Mouse (Mus musculus): ENCODE results near the gene Rxrb. TPM values are rescaled to one million over a fixed set of nuclear protein-coding genes. Genes with fewer than 3 reads are reported as not detected.

Gene Rxrb
- polyA plus RNA-seq, 1 experiment from 2014 or later = 46.1 TPM

DNA sequence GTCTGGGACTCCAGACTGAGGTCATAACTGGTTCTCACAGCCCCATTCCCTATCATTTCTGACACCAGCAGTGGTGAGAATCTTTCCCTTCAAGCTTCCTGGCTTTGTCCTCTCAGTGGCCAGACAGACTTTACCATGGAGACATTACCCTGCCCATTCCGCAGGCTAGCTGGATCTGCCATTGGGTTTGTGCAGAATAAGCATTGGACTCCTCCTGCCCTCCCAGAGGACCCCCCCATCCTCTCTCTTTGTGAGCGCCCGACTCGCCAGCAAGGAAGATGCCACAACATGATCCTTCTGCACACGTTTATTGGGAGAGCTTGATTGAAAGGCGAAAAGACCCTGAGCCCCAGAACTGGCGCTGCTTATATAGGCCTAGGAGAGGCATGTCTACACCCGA is 18.2 kb upstream of the Rxrb start:
- H3K4me2 ChIP-seq (ENCODE audit: low read length) = no peak overlapping the region
- 93% methylated on average over 8 of the region's 8 CpGs for WGBS
- H3K27ac ChIP-seq = no peak overlapping the region
- no peaks in the 10 kb centered on the region for H3K27me3 ChIP-seq (ENCODE audit: insufficient read depth, low read length)
- ATAC-seq (replicated peaks; ENCODE audit: low FRiP score, low read depth) = no peak
- no peak for DNase-seq (ENCODE audit: low spot score)
- no peak overlapping the region for H3K4me3 ChIP-seq (replicated peaks; ENCODE audit: low read depth, low read length)
- H3K9ac ChIP-seq (ENCODE audit: low read depth, low read length) = no peak overlapping the region
- no peaks in the 10 kb centered on the region for H3K36me3 ChIP-seq (ENCODE audit: insufficient read depth, low read length)
- H3K9me3 ChIP-seq (replicated peaks; ENCODE audit: low read length) = no peaks in the 10 kb centered on the region
- no peak for TF ChIP-seq CTCF (IDR thresholded peaks at IDR 0.05; ENCODE audit: low read depth)
- H3K4me1 ChIP-seq (replicated peaks; ENCODE audit: insufficient read depth, low read length) = no peaks in the 10 kb centered on the region

DNA sequence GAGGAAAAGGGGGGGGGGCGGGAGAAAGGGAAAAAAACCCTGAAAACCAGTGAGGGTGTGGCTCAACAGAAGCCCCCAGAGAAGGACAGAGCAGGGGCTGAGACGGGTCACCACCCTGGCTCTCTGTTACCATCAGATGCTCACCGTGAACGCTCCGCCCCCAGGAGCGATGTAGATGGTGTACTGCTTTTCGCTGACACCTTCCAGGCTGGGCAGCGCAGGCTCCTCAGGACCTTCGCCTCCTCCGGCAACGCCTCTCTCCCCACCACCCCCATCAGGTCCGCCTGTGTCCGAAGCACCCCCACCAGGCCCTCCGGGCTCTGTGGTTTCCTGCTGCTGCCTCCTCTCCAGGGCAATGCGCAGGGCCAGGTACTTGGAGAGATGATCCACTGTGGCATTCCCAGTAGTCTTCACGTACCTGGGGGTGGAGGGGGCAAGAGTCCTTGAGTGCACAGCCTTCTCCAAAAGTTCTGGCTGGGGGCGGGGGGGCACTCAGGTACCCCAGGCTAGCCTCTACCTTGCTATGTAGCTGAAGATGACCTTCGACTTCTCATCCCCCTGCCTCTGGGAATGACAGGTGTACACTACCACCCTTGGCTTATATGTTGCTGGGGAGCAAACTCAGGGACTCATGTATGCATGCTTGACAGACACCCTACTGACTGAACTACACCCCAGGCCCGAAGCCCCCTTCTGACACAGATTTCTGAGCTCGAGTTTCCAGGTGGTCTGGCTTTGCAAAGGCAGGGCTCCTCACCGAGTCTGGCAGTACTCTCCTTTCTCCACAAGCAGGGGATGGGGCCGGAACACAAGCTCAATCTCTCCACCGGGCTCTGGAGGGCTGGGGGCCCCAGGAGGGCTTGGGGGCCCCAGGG is 9.8 kb upstream of the Rxrb start:
- DNase-seq (ENCODE audit: low spot score) (no peak), ATAC-seq (replicated peaks; ENCODE audit: low FRiP score, low read depth) (no peak)
- Histone ChIP-seq H3K27ac (no peak overlapping the region), H3K4me1 (replicated peaks; ENCODE audit: insufficient read depth, low read length) (peaks cover 20% of the 10 kb centered on the region), H3K9ac (ENCODE audit: low read depth, low read length) (no peak overlapping the region), H3K27me3 (ENCODE audit: insufficient read depth, low read length) (no peaks in the 10 kb centered on the region), H3K4me3 (replicated peaks; ENCODE audit: low read depth, low read length) (no peak overlapping the region), H3K9me3 (replicated peaks; ENCODE audit: low read length) (no peaks in the 10 kb centered on the region), H3K4me2 (ENCODE audit: low read length) (no peak overlapping the region), H3K36me3 (ENCODE audit: insufficient read depth, low read length) (peaks cover 16% of the 10 kb centered on the region; the same call in 1 of the 2 replicates)
- TF ChIP-seq CTCF (IDR thresholded peaks at IDR 0.05; ENCODE audit: low read depth) = no peak
- WGBS = 94% methylated on average over 23 of the region's 23 CpGs

DNA sequence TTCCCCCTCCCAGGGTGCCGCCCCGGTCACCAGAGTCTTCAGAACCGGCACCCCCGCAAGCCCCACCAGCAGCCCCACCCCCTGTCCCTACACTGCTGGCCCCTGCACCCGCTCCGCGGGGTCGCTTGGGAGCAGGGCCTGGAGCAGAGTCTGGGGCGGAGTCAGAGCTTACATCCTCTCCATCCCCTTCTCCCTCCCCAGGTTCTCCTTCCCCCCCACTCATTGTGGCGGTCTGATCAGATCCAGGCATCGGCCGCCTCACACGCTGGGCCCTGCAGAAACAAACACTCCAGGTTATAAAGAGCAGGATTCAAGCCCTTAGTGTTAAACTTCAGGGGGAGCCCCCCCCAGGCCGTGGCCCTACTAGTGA is 9.2 kb upstream of the Rxrb start:
- no peaks in the 10 kb centered on the region for H3K9me3 ChIP-seq (replicated peaks; ENCODE audit: low read length)
- no peaks in the 10 kb centered on the region for H3K27me3 ChIP-seq (ENCODE audit: insufficient read depth, low read length)
- no peak overlapping the region for H3K4me3 ChIP-seq (replicated peaks; ENCODE audit: low read depth, low read length)
- peaks cover 23% of the 10 kb centered on the region for H3K4me1 ChIP-seq (replicated peaks; ENCODE audit: insufficient read depth, low read length)
- H3K27ac ChIP-seq = no peak overlapping the region
- WGBS = 92% methylated on average over 14 of the region's 14 CpGs
- ATAC-seq (replicated peaks; ENCODE audit: low FRiP score, low read depth) (no peak), DNase-seq (ENCODE audit: low spot score) (no peak)
- H3K36me3 ChIP-seq (ENCODE audit: insufficient read depth, low read length) = peaks cover 16% of the 10 kb centered on the region; the same call in 1 of the 2 replicates
- no peak overlapping the region for H3K4me2 ChIP-seq (ENCODE audit: low read length)
- TF ChIP-seq CTCF (IDR thresholded peaks at IDR 0.05; ENCODE audit: low read depth) = no peak
- no peak overlapping the region for H3K9ac ChIP-seq (ENCODE audit: low read depth, low read length)

DNA sequence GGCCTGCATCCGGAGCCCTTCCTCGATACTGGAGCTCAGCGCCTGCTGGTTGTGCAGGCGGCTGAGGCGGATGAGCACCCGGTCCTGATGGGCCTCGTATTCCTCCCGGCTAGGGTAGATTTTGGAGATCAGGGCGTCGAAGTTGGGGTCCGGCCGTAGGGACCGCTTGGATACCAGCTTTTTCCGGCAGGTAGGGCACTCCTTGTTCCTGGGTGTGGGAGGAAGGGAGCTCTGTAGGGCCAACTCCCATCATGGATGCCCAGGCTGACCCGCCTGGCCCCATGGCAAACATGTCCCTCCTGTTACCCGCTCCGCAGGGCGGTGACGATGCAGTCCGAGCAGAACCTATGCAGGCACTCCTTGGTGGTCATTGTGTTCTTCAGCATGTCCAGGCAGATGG is 8.6 kb upstream of the Rxrb start:
- Histone ChIP-seq H3K9ac (ENCODE audit: low read depth, low read length) (no peak overlapping the region), H3K27me3 (ENCODE audit: insufficient read depth, low read length) (no peaks in the 10 kb centered on the region), H3K27ac (no peak overlapping the region), H3K9me3 (replicated peaks; ENCODE audit: low read length) (no peaks in the 10 kb centered on the region), H3K4me1 (replicated peaks; ENCODE audit: insufficient read depth, low read length) (peaks cover 23% of the 10 kb centered on the region), H3K36me3 (ENCODE audit: insufficient read depth, low read length) (peaks cover 16% of the 10 kb centered on the region; the same call in 1 of the 2 replicates), H3K4me3 (replicated peaks; ENCODE audit: low read depth, low read length) (no peak overlapping the region), H3K4me2 (ENCODE audit: low read length) (no peak overlapping the region)
- DNase-seq (ENCODE audit: low spot score) (no peak), ATAC-seq (replicated peaks; ENCODE audit: low FRiP score, low read depth) (no peak)
- 99% methylated on average over 20 of the region's 20 CpGs for WGBS
- no peak for TF ChIP-seq CTCF (IDR thresholded peaks at IDR 0.05; ENCODE audit: low read depth)

DNA sequence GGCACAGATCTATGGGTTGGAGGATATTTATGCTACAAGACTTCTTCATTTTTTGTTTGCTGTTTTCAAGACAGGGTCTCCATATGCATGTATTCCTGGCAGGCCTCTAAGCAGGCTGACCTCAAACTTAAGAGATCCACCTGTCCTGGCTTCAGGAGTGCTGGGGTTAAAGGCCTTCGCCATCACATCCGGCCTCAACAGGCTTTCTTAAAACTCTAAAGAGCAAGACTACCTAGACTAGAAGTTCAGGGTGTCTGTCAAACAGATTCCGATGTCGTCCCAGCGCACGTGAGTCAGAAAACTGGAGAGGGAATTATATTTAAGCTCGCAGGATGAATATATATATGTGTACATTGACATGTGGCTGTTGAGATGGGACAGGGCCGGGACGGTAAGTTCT is 7.9 kb upstream of the Rxrb start:
- peaks cover 20% of the 10 kb centered on the region for H3K36me3 ChIP-seq (ENCODE audit: insufficient read depth, low read length)
- DNase-seq (ENCODE audit: low spot score) (no peak), ATAC-seq (replicated peaks; ENCODE audit: low FRiP score, low read depth) (no peak)
- WGBS = 65% methylated on average over 9 of the region's 9 CpGs
- no peaks in the 10 kb centered on the region for H3K27me3 ChIP-seq (ENCODE audit: insufficient read depth, low read length)
- no peak overlapping the region for H3K27ac ChIP-seq
- TF ChIP-seq CTCF (IDR thresholded peaks at IDR 0.05; ENCODE audit: low read depth) = no peak
- H3K9me3 ChIP-seq (replicated peaks; ENCODE audit: low read length) = no peaks in the 10 kb centered on the region
- H3K4me2 ChIP-seq (ENCODE audit: low read length) = peak overlapping the region; percentile 98
- peak overlapping the region; percentile 83; the same call in 1 of the 2 replicates for H3K4me3 ChIP-seq (replicated peaks; ENCODE audit: low read depth, low read length)
- peaks cover 23% of the 10 kb centered on the region for H3K4me1 ChIP-seq (replicated peaks; ENCODE audit: insufficient read depth, low read length)
- 0 out of 2 replicates have a peak overlapping the region, but pooled peaks have one; percentile 89 for H3K9ac ChIP-seq (ENCODE audit: low read depth, low read length)

DNA sequence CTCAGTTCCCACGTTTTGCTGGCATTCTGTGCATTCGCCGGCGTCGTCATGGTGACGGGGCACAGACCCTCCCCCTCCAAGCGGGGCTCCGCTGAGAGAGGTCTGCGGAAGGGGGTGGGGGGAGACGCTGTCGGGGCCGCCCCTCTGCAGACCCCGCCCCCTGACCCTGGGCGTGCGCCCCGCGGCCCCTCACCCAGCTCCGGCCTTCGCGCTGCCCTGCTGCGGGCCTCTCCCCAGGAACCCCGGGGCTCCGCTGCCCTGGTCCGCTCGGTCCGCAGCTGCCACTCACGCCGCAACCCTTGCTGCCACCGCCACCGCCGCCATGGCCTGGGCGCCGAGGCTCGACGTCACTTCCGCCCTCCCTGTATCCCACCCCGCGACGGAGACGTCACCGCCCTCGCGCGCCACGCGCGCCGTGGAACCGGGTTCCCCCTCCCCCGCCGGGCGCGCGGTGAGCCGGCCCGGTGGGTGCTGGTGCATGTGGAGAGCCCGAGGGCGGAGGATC is 7.2 kb upstream of the Rxrb start, which contains the start of gene Ring1:
Gene Ring1 (minus strand): TSS at position 364 of the 505 bp plus-strand sequence.
- peak within 1 kb of the TSS; percentile 81 for H3K27ac ChIP-seq
- H3K9me3 ChIP-seq (replicated peaks; ENCODE audit: low read length) = no peaks in the 10 kb centered on the region
- H3K4me1 ChIP-seq (replicated peaks; ENCODE audit: insufficient read depth, low read length) = peaks cover 23% of the 10 kb centered on the region
- H3K27me3 ChIP-seq (ENCODE audit: insufficient read depth, low read length) = no peaks in the 10 kb centered on the region
- peak within 1 kb of the TSS; percentile 89 for H3K9ac ChIP-seq (ENCODE audit: low read depth, low read length)
- peak within 1 kb of the TSS; percentile 98 for H3K4me2 ChIP-seq (ENCODE audit: low read length)
- DNase-seq (ENCODE audit: low spot score) (peak; percentile 81), ATAC-seq (replicated peaks; ENCODE audit: low FRiP score, low read depth) (peak; percentile 57)
- peak within 1 kb of the TSS; percentile 83 for H3K4me3 ChIP-seq (replicated peaks; ENCODE audit: low read depth, low read length)
- H3K36me3 ChIP-seq (ENCODE audit: insufficient read depth, low read length) = peaks cover 27% of the 10 kb centered on the region
- TF ChIP-seq CTCF (IDR thresholded peaks at IDR 0.05; ENCODE audit: low read depth) = no peak
- under 1% methylated on average over 54 of the region's 58 CpGs for WGBS

All from kidney, postnatal 0 days (tissue).